Mouse (Mus musculus): ENCODE results near the gene Dab2ip.

The Dab2ip gene

GRCm38 (mm10) chr2:35764328-35764727 is 206.3 kb downstream of the Dab2ip start:
- DNase-seq = no peak

- peak; percentile 31 for DNase-seq
Measured at GRCm38 (mm10) chr2:35767834-35768537, 209.9 kb downstream of the Dab2ip start.

GRCm38 (mm10) chr2:35768538-35769238 is 210.6 kb downstream of the Dab2ip start:
- DNase-seq = peak; percentile 26

GRCm38 (mm10) chr2:35769398-35769797 is 211.3 kb downstream of the Dab2ip start:
- no peak for DNase-seq

- no peak for DNase-seq
Measured at GRCm38 (mm10) chr2:35770541-35770940, 212.5 kb downstream of the Dab2ip start.

GRCm38 (mm10) chr2:35775651-35776055 is 217.6 kb downstream of the Dab2ip start:
- DNase-seq = no peak

- no peak for DNase-seq
Measured at GRCm38 (mm10) chr2:35776935-35777334, 218.9 kb downstream of the Dab2ip start.

GRCm38 (mm10) chr2:35779266-35779665 is 221.2 kb downstream of the Dab2ip start:
- no peak for DNase-seq

All from cerebellum, adult 9-11 months (tissue).